Mouse (Mus musculus): ENCODE results near the gene Krt20. TPM values are rescaled to one million over a fixed set of nuclear protein-coding genes. Genes with fewer than 3 reads are reported as not detected.

Gene Krt20
- total RNA-seq (2018; cell fraction: chromatin; rRNA removed) = not detected
- total RNA-seq (2018; cell fraction: cytosol; rRNA removed) = not detected
- not detected for total RNA-seq (2018; cell fraction: nucleus; rRNA removed)
- polyA plus RNA-seq (2018) = not detected in 3 replicates

DNA sequence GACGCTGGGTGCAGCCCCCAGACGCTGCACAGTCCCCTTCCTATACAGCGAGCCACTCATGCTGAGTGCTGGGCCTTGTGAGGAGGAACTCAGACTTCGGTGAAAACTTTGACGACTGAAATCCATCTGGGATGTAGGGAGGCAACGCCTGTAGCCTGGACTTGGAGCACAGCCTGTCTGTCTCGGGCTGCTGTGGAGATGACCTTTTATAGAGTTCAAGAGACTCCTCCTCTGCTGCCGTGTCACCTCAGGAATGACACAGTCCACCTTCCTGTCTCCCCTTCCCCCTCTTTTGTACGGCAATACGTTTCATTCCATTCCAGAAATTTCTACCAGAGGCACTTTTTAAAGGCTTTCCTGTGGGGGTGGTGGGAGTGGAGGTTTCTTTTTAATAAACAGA is at the start of gene Krt20:
Krt20 (minus strand) TSS at position 179 of the 400 bp plus-strand sequence.
- no peaks in the 10 kb centered on the region for H3K36me3 ChIP-seq (ENCODE audit: inconsistent target)
- no peak within 1 kb of the TSS for H3K27ac ChIP-seq
- H3K4me3 ChIP-seq (ENCODE audit: inconsistent target) = no peak within 1 kb of the TSS
- WGBS (ENCODE audit: missing documents) = 57% methylated on average over 10 of the region's 10 CpGs
- H3K79me2 ChIP-seq (ENCODE audit: inconsistent target) = no peaks in the 10 kb centered on the region

GRCm38 (mm10) chr11:99474981-99475380 is 37.0 kb upstream of the Krt20 start:
- H3K79me2 ChIP-seq (ENCODE audit: inconsistent target) = no peaks in the 10 kb centered on the region
- 80% methylated on average over 3 of the region's 3 CpGs for WGBS (ENCODE audit: missing documents)
- no peak overlapping the region for H3K4me3 ChIP-seq (ENCODE audit: inconsistent target)
- H3K27ac ChIP-seq = no peak overlapping the region
- no peaks in the 10 kb centered on the region for H3K36me3 ChIP-seq (ENCODE audit: inconsistent target)

- no peaks in the 10 kb centered on the region for H3K79me2 ChIP-seq (ENCODE audit: inconsistent target)
- WGBS (ENCODE audit: missing documents) = 90% methylated on average over 6 of the region's 6 CpGs
- no peak overlapping the region for H3K4me3 ChIP-seq (ENCODE audit: inconsistent target)
- no peaks in the 10 kb centered on the region for H3K36me3 ChIP-seq (ENCODE audit: inconsistent target)
- H3K27ac ChIP-seq = no peak overlapping the region
Measured at GRCm38 (mm10) chr11:99473433-99473832, 35.5 kb upstream of the Krt20 start.

- H3K36me3 ChIP-seq (ENCODE audit: inconsistent target) = no peaks in the 10 kb centered on the region
- H3K79me2 ChIP-seq (ENCODE audit: inconsistent target) = no peaks in the 10 kb centered on the region
- H3K27ac ChIP-seq = no peak overlapping the region
- WGBS (ENCODE audit: missing documents) = 52% methylated on average over 4 of the region's 4 CpGs
- no peak overlapping the region for H3K4me3 ChIP-seq (ENCODE audit: inconsistent target)
Measured at GRCm38 (mm10) chr11:99472405-99472804, 34.5 kb upstream of the Krt20 start.

DNA sequence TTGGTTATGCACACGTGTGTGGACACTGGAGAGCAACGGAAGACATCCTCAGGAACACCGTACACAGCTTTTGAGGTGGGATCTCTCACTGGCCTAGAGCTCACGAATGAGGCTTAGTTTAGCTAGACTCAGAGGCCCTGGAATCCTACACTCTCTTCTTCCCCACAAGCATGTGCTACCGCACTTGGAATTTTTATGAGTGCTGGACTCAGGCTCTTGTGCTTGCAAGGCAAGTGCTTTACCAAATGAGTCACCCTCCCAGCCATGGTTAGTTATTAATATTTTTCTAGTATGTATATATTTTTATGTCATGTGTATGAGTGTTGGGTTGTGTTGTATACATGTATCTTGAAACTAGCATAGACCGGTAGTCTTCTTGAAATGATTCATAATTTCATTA is 34.0 kb upstream of the Krt20 start:
- 92% methylated on average over 6 of the region's 6 CpGs for WGBS (ENCODE audit: missing documents)
- no peaks in the 10 kb centered on the region for H3K79me2 ChIP-seq (ENCODE audit: inconsistent target)
- H3K36me3 ChIP-seq (ENCODE audit: inconsistent target) = no peaks in the 10 kb centered on the region
- no peak overlapping the region for H3K27ac ChIP-seq
- no peak overlapping the region for H3K4me3 ChIP-seq (ENCODE audit: inconsistent target)

DNA sequence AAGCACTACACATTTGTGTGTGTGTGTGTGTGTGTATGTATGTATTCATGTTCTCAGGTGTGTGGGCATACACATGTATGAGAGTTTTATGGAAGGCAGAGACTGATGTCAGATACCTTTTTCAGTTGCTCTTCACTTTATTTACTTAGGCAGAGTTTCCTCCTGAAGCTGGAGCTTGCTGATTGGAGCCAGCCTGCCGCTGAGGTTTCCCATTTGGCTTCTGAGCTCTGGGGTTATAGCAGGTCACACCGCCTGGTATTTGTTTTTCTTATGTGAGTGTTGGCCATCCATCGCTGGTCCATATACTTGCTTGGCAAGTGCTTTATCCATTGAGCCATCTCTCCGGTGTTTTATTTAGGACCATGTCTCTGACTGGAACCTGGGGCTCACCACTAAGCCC is 31.3 kb upstream of the Krt20 start:
- no peak overlapping the region for H3K4me3 ChIP-seq (ENCODE audit: inconsistent target)
- 73% methylated on average over 4 of the region's 4 CpGs for WGBS (ENCODE audit: missing documents)
- no peaks in the 10 kb centered on the region for H3K79me2 ChIP-seq (ENCODE audit: inconsistent target)
- no peaks in the 10 kb centered on the region for H3K36me3 ChIP-seq (ENCODE audit: inconsistent target)
- H3K27ac ChIP-seq = no peak overlapping the region

DNA sequence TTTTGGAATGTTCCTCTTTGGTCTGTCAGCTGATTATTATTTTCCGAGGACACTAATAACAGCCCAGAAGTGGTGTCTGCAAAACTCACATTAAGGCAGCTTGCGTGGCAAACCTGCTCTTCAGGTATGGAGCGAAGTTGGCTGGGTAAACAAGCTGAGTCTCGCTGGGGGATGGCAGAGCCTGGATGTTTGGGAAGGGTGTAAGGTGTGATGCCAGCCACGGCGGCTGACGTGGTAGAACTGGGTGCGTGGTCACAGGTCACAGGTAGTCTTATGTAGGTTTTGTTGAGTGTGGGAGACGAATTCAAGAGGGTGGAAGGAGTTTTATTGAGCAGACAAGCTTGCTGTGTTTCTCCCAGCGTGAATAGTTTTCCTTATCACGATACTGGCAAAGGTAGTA is 30.6 kb upstream of the Krt20 start:
- 76% methylated on average over 11 of the region's 11 CpGs for WGBS (ENCODE audit: missing documents)
- H3K4me3 ChIP-seq (ENCODE audit: inconsistent target) = no peak overlapping the region
- H3K27ac ChIP-seq = no peak overlapping the region
- H3K79me2 ChIP-seq (ENCODE audit: inconsistent target) = no peaks in the 10 kb centered on the region
- H3K36me3 ChIP-seq (ENCODE audit: inconsistent target) = no peaks in the 10 kb centered on the region

- Histone ChIP-seq H3K4me3 (ENCODE audit: inconsistent target) (no peak overlapping the region), H3K36me3 (ENCODE audit: inconsistent target) (no peaks in the 10 kb centered on the region), H3K79me2 (ENCODE audit: inconsistent target) (no peaks in the 10 kb centered on the region), H3K27ac (no peak overlapping the region)
- WGBS (ENCODE audit: missing documents) = 42% methylated on average over 7 of the region's 7 CpGs
Measured at GRCm38 (mm10) chr11:99466316-99466715, 28.4 kb upstream of the Krt20 start.

- Histone ChIP-seq H3K27ac (no peak overlapping the region), H3K36me3 (ENCODE audit: inconsistent target) (no peaks in the 10 kb centered on the region), H3K79me2 (ENCODE audit: inconsistent target) (no peaks in the 10 kb centered on the region), H3K4me3 (ENCODE audit: inconsistent target) (no peak overlapping the region)
- 11% methylated on average over 5 of the region's 5 CpGs for WGBS (ENCODE audit: missing documents)
Measured at GRCm38 (mm10) chr11:99464836-99465235, 26.9 kb upstream of the Krt20 start.

GRCm38 (mm10) chr11:99463155-99463554 is 25.2 kb upstream of the Krt20 start:
- H3K4me3 ChIP-seq (ENCODE audit: inconsistent target) = no peak overlapping the region
- no peak overlapping the region for H3K27ac ChIP-seq
- no peaks in the 10 kb centered on the region for H3K36me3 ChIP-seq (ENCODE audit: inconsistent target)
- 6% methylated on average over 8 of the region's 8 CpGs for WGBS (ENCODE audit: missing documents)
- H3K79me2 ChIP-seq (ENCODE audit: inconsistent target) = no peaks in the 10 kb centered on the region

GRCm38 (mm10) chr11:99461736-99462135 is 23.8 kb upstream of the Krt20 start:
- H3K27ac ChIP-seq = no peak overlapping the region
- WGBS (ENCODE audit: missing documents) = 80% methylated on average over 7 of the region's 7 CpGs
- no peak overlapping the region for H3K4me3 ChIP-seq (ENCODE audit: inconsistent target)
- H3K79me2 ChIP-seq (ENCODE audit: inconsistent target) = no peaks in the 10 kb centered on the region
- no peaks in the 10 kb centered on the region for H3K36me3 ChIP-seq (ENCODE audit: inconsistent target)

DNA sequence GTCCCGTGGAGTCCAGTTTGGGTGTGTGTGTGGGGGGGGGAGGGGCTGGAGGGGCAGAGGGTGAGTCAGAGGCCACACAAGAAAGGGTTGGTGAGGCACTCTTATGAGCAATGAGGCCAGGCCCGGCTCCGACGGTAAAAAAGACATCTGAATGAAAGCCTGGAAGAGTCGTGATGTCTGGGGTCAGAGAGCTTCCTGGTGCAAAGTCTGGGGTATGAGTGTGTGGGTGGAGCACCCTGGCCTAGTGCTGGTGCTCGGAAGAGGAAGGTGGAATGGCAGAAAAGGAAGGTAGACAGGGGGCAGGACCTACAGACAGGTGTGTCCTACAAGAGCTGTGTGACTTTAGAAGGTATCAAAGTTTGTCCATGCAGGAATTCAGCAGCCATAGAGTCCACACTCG is 20.9 kb upstream of the Krt20 start:
- Histone ChIP-seq H3K36me3 (ENCODE audit: inconsistent target) (no peaks in the 10 kb centered on the region), H3K79me2 (ENCODE audit: inconsistent target) (no peaks in the 10 kb centered on the region), H3K4me3 (ENCODE audit: inconsistent target) (no peak overlapping the region), H3K27ac (no peak overlapping the region)
- WGBS (ENCODE audit: missing documents) = 73% methylated on average over 7 of the region's 7 CpGs

DNA sequence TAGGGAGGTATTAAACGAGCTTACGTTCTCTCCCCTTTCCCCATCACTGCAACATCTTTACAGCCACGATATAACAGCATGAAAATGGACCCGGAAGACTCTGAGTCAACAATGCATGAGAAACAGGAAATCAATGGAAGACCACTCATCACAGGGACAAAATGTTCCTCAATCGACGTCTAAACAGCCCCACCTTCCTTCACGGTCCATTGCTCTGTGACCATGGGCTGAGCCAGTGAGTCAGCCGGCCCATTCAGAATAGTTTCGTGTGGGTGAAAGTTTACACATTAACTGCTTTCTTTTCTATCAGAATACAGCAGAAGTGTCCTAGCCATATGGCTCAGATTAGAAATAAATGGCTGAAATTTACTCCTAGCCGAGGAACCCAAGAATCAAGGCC is 16.8 kb upstream of the Krt20 start:
- H3K27ac ChIP-seq = no peak overlapping the region
- H3K4me3 ChIP-seq (ENCODE audit: inconsistent target) = no peak overlapping the region
- no peaks in the 10 kb centered on the region for H3K79me2 ChIP-seq (ENCODE audit: inconsistent target)
- no peaks in the 10 kb centered on the region for H3K36me3 ChIP-seq (ENCODE audit: inconsistent target)
- WGBS (ENCODE audit: missing documents) = 79% methylated on average over 10 of the region's 10 CpGs

DNA sequence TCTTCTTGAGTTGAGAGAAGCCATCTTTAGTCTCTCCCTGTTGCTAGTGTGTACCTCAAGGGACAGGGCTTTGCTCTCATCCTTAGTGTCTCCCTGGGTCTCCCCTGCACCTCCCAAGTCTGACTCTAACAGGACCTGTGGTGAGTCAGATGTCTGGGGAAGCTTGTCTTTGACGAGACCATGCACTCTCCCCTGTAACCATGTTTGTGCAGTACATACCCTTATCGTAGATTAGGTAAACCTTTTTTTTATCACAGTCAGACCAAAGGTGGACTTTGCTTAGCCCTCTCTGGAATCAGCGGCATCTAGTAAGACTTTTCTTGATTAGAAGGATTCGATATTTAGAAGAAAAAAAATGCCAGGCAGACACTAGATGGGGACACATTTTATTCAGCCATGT is 16.1 kb upstream of the Krt20 start:
- Histone ChIP-seq H3K27ac (no peak overlapping the region), H3K79me2 (ENCODE audit: inconsistent target) (no peaks in the 10 kb centered on the region), H3K4me3 (ENCODE audit: inconsistent target) (no peak overlapping the region), H3K36me3 (ENCODE audit: inconsistent target) (no peaks in the 10 kb centered on the region)
- 90% methylated on average over 3 of the region's 4 CpGs for WGBS (ENCODE audit: missing documents)

- H3K36me3 ChIP-seq (ENCODE audit: inconsistent target) = no peaks in the 10 kb centered on the region
- no peak overlapping the region for H3K4me3 ChIP-seq (ENCODE audit: inconsistent target)
- no peaks in the 10 kb centered on the region for H3K79me2 ChIP-seq (ENCODE audit: inconsistent target)
- H3K27ac ChIP-seq = no peak overlapping the region
- WGBS (ENCODE audit: missing documents) = 72% methylated on average over 2 of the region's 2 CpGs
Measured at GRCm38 (mm10) chr11:99448769-99449168, 10.8 kb upstream of the Krt20 start.

DNA sequence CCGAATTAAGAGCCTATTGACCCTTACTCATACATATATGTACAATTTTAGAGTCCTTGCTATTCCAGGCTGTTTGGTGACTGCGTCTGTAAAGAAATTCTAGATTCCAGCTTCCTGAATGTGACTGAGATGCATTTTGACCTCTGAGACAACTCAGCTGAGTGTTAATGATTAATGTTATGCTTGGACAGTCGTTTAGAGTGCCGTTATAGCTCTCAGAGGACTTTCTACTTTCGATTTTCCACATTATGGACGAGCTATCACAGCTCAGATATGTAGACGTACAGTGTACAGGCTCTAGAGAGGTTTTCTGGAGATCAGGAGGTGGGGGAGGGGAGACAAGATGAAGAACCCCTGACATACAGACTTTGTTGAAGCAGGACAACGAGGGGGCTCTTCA is 3.3 kb upstream of the Krt20 start:
- H3K36me3 ChIP-seq (ENCODE audit: inconsistent target) = no peaks in the 10 kb centered on the region
- H3K79me2 ChIP-seq (ENCODE audit: inconsistent target) = no peaks in the 10 kb centered on the region
- no peak overlapping the region for H3K4me3 ChIP-seq (ENCODE audit: inconsistent target)
- no peak overlapping the region for H3K27ac ChIP-seq
- WGBS (ENCODE audit: missing documents) = 65% methylated on average over 8 of the region's 8 CpGs

All from macrophage (primary cell).